Mouse (Mus musculus) G1E (cell line): Measurements from ENCODE around the gene Mylip. TPM values are rescaled to one million over a fixed set of nuclear protein-coding genes. Genes with fewer than 3 reads are reported as not detected.

Experiments
- ATAC-seq: 2 replicates; pipeline ENCODE4 v1.8.0; 2016; ENCODE audit warnings: mild to moderate bottlenecking; ENCODE audit not compliant: insufficient number of reproducible peaks, poor library complexity, low FRiP score, severe bottlenecking; ENCODE audit errors: extremely low read depth
- DNase-seq: peaks from one replicate; pipeline ENCODE4 v3.0.0; 2012; ENCODE audit warnings: low spot score
- H3K27me3 ChIP-seq: 2 replicates; pipeline ENCODE4 v1.6.1; 2012; ENCODE audit warnings: mild to moderate bottlenecking, low read length, inconsistent platforms; ENCODE audit not compliant: insufficient read depth
- H3K36me3 ChIP-seq: replicated peaks from 2 replicates; pipeline ENCODE3; 2012; ENCODE audit warnings: mild to moderate bottlenecking, inconsistent platforms
- H3K4me1 ChIP-seq: 2 replicates; pipeline ENCODE4 v1.6.1; 2012; ENCODE audit warnings: low read depth, low read length, inconsistent platforms, mixed read lengths; ENCODE audit not compliant: insufficient read depth
- H3K4me3 ChIP-seq: 2 replicates; pipeline ENCODE4 v1.5.1; 2012; ENCODE audit warnings: low read depth, mild to moderate bottlenecking, inconsistent platforms, low read length, moderate library complexity, mixed read lengths
- H3K9me3 ChIP-seq: replicated peaks from 2 replicates; pipeline ENCODE4 v1.6.1; 2012; ENCODE audit warnings: inconsistent platforms
- CTCF ChIP-seq: IDR thresholded peaks from 2 replicates; pipeline ENCODE4 v1.5.1; 2012; ENCODE audit warnings: low read depth, low read length, inconsistent platforms, mixed read lengths
- GATA1 ChIP-seq: IDR thresholded peaks from 2 replicates; pipeline ENCODE4 v1.6.1; 2012; ENCODE audit warnings: borderline replicate concordance, low read length, inconsistent platforms, mixed read lengths
- GATA2 ChIP-seq: IDR thresholded peaks from 2 replicates; pipeline ENCODE4 v1.6.1; 2012; ENCODE audit warnings: low read depth, low read length, inconsistent platforms, borderline replicate concordance
- POLR2AphosphoS5 ChIP-seq: IDR thresholded peaks from 2 replicates; pipeline ENCODE4 v1.6.1; 2012; ENCODE audit warnings: low read depth, low read length, inconsistent platforms; ENCODE audit not compliant: insufficient replicate concordance
- TAL1 ChIP-seq: conservative IDR thresholded peaks from 2 replicates; pipeline ENCODE4 v1.6.1; 2012; ENCODE audit warnings: low read depth, low read length, inconsistent platforms, mixed read lengths
- polyA plus RNA-seq: library from polyadenylated mRNA; stranded (reverse); fragments of >175 nt; gene quantifications from 2 replicates; pipeline ENCODE4 v1.2.3, GENCODE M21; 2012
- total RNA-seq, 2 experiments: library from RNA; stranded (forward) in 1 of 2; stranded (reverse) in 1 of 2; fragments of 200-1000 nt in 1 of 2; fragments of >200 nt in 1 of 2; fragmentation: Nextera tagmentation in 1 of 2; gene quantifications; 2 replicates each; pipeline ENCODE4 v1.2.3; 2014 to 2017

The Mylip gene
- 0.68 and 0.92 TPM in 2 replicates for total RNA-seq (2014; fragmentation: Nextera tagmentation)
- 0.23 and 0.33 TPM in 2 replicates for total RNA-seq (2017)
- polyA plus RNA-seq: 0.02 and 0.03 TPM in 2 replicates

DNA sequence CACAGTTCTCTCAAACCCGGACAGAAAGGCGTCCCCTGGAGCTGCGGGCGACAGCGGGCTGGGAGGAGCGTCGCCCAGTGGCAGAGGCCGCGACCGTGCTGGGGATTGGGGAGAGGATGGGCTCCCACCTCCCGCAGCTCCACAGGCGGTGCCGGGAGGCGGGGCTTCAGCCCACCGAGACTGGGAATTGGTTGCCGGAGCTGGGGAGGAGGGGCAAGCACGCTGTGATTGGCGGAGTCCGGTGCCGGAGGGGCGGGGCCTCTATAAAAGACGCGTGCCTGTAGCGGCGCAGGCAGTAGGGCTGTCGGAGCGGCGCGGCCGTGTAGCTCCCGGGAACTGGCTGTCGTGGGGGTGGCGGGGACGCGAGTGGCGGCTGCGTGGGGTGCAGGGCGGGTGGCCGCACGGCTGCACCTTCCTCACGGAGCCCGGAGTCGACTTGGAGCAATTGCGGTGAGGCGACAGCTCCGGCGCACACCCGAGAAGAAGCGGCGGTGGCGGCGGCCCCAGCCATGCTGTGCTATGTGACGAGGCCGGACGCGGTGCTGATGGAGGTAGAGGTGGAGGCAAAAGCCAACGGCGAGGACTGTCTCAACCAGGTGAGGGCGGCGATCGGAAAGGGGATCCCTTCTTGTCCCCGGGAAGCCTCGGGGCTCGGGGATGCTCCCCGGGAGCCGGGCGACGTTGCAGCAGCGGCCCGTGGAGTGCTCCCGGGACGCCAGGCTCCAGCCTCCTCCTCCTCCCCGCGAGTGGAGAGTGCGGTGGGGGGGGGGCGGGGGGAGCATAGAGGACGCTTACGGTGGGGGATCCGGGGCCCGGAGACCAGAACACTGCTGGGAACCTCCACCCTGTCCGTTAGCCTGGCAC is at the start of gene Mylip:
Mylip (plus strand) TSS at position 295 of the 864 bp plus-strand sequence.
- no peaks in the 10 kb centered on the region for H3K4me1 ChIP-seq
- peaks cover 5% of the 10 kb centered on the region; the same call in 1 of the 2 replicates for H3K9me3 ChIP-seq
- H3K4me3 ChIP-seq: no peak within 1 kb of the TSS
- H3K27me3 ChIP-seq: peaks cover 17% of the 10 kb centered on the region
- H3K36me3 ChIP-seq: no peaks in the 10 kb centered on the region
- DNase-seq (no peak), ATAC-seq (no peak)
- TF ChIP-seq CTCF: no peak
- no peak for TF ChIP-seq TAL1
- no peak for TF ChIP-seq POLR2AphosphoS5
- TF ChIP-seq GATA2: no peak
- no peak for TF ChIP-seq GATA1

DNA sequence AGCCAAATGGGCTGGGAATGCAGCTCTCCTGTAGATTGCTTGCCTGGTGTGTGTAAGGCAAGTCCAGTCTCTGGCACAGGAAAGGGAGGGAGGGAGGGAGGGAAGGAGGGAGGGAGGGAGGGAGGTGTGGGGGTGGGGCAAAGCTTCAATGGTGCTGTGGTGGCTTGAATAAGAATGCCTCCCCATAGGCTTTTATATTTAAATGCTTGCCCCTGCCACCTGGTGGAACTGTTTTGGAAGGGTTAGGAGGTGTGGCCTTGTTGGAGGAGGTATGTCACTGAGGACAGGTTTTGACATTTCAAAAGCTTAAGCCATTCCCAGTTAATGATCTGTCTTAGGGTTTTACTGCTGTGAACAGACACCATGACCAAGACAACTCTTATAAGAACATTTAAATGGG is 47.6 kb upstream of the Mylip start:
- ATAC-seq: no peak
- Histone ChIP-seq H3K4me3 (no peak overlapping the region), H3K36me3 (no peaks in the 10 kb centered on the region), H3K9me3 (no peaks in the 10 kb centered on the region), H3K27me3 (no peaks in the 10 kb centered on the region; the same call in 1 of the 2 replicates), H3K4me1 (no peaks in the 10 kb centered on the region)
- DNase-seq: no peak
- no peak for TF ChIP-seq POLR2AphosphoS5
- no peak for TF ChIP-seq GATA1
- TF ChIP-seq TAL1: no peak
- no peak for TF ChIP-seq CTCF
- no peak for TF ChIP-seq GATA2

DNA sequence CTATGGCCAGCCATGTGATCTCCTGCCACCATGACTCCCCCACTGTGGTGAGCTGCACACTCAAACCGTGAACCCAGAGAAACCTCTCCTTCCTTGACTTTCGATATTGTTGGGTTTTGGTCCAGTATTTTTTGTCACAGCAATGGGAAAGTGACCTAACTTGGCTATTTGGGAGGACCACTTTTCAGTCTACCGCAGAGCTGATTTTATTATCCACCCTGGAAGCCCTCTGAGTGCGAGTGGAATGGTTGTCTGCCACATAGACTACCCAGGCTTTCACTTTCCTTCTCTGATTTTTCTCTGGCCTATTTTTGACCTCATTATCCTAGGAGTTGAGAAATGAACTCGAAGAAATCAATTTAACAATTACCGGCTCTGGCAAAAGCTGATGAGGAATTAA is 46.0 kb upstream of the Mylip start:
- DNase-seq (no peak), ATAC-seq (no peak)
- no peaks in the 10 kb centered on the region for H3K36me3 ChIP-seq
- peaks cover 3% of the 10 kb centered on the region; the same call in 1 of the 2 replicates for H3K27me3 ChIP-seq
- H3K4me1 ChIP-seq: no peaks in the 10 kb centered on the region
- no peak for TF ChIP-seq GATA2
- no peak for TF ChIP-seq POLR2AphosphoS5
- TF ChIP-seq TAL1: no peak
- no peak for TF ChIP-seq CTCF
- TF ChIP-seq GATA1: no peak
- no peak overlapping the region for H3K4me3 ChIP-seq
- no peaks in the 10 kb centered on the region for H3K9me3 ChIP-seq

DNA sequence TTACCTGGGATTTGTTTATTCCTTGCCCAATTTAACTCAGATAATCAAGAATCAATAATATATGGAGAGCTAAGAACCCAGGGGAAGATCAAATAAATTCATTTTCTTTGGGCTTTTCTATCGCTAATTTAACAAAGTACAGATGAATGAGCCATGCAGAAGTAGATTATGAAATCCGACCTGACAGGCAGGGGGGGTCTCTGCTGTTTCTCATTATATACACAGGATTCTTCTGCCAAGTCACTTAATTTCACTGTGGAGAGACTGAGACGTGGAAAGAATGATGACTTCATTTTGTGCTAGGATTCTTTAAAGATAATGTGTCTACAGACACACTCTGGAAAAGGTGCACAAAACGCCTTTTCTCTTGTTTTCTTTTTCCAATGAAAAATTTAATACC is 45.6 kb upstream of the Mylip start:
- H3K27me3 ChIP-seq: peaks cover 3% of the 10 kb centered on the region; the same call in 1 of the 2 replicates
- H3K4me3 ChIP-seq: no peak overlapping the region
- DNase-seq: no peak
- no peak for TF ChIP-seq GATA2
- TF ChIP-seq TAL1: no peak
- no peak for TF ChIP-seq GATA1
- no peak for TF ChIP-seq POLR2AphosphoS5
- H3K9me3 ChIP-seq: no peaks in the 10 kb centered on the region
- ATAC-seq: no peak
- H3K36me3 ChIP-seq: no peaks in the 10 kb centered on the region
- no peaks in the 10 kb centered on the region for H3K4me1 ChIP-seq

DNA sequence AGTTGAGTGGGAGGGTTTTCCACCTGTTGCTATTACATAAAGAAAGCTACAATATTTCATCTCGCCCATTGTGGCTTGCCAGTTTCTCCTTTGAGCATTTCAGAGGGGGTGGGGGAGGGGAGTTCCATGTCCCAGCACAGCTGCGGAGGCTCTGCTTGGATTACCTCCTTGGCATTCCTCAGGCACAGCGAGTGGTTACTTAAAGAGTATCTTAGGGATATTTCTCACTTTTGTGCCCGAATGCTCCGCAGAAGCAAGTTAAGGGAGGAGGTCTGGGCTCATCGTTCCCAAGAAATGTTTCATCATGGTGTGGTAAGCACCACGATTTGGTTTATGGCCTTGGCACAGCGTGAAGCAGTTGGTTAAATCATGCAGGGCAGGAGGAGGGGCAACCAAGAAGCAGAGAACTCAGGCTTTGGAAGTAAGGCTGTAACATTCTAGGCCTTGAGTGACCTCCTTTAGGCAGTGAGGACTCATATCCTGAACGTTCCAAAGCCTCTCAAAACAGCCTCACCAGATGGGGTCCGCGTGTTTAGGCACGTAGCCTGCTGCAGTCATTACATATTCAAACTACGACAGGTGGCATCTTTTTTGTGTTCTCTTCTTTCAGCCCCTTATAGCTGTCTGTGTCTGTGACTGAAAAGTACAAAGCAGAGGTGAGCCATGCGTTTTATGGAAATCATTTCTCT is 43.9 kb upstream of the Mylip start:
- H3K36me3 ChIP-seq: no peaks in the 10 kb centered on the region
- TF ChIP-seq GATA1: no peak
- TF ChIP-seq CTCF: no peak
- no peak for ATAC-seq
- peaks cover 7% of the 10 kb centered on the region; the same call in 1 of the 2 replicates for H3K27me3 ChIP-seq
- DNase-seq: no peak
- H3K4me3 ChIP-seq: no peak overlapping the region
- no peaks in the 10 kb centered on the region for H3K4me1 ChIP-seq
- H3K9me3 ChIP-seq: no peaks in the 10 kb centered on the region

DNA sequence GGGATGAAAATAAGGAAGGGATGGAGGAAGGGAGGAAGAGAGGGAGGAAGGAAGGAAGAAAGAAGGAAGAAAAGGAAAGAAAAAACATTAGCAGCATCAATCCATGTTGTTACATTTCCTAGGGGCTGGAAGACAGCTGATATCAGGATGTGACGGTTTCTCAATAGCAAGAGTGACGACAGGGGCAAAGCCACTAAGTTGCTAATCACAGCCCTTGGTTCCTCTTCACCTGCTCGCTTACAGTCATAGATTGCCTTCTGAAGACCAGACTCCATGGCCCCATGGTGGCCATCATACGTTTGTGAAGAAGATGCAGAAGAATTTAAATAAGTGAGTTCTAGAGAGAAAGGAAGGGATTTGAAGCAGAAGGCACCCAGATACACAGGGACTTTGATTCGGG is 38.1 kb upstream of the Mylip start:
- no peak for TF ChIP-seq GATA2
- no peak for TF ChIP-seq POLR2AphosphoS5
- TF ChIP-seq CTCF: no peak
- no peak for TF ChIP-seq TAL1
- TF ChIP-seq GATA1: no peak
- Histone ChIP-seq H3K27me3 (peaks cover 10% of the 10 kb centered on the region), H3K4me1 (no peaks in the 10 kb centered on the region), H3K36me3 (no peaks in the 10 kb centered on the region), H3K9me3 (no peaks in the 10 kb centered on the region), H3K4me3 (no peak overlapping the region)
- no peak for DNase-seq
- ATAC-seq: no peak
